In the genomic region with DNA sequence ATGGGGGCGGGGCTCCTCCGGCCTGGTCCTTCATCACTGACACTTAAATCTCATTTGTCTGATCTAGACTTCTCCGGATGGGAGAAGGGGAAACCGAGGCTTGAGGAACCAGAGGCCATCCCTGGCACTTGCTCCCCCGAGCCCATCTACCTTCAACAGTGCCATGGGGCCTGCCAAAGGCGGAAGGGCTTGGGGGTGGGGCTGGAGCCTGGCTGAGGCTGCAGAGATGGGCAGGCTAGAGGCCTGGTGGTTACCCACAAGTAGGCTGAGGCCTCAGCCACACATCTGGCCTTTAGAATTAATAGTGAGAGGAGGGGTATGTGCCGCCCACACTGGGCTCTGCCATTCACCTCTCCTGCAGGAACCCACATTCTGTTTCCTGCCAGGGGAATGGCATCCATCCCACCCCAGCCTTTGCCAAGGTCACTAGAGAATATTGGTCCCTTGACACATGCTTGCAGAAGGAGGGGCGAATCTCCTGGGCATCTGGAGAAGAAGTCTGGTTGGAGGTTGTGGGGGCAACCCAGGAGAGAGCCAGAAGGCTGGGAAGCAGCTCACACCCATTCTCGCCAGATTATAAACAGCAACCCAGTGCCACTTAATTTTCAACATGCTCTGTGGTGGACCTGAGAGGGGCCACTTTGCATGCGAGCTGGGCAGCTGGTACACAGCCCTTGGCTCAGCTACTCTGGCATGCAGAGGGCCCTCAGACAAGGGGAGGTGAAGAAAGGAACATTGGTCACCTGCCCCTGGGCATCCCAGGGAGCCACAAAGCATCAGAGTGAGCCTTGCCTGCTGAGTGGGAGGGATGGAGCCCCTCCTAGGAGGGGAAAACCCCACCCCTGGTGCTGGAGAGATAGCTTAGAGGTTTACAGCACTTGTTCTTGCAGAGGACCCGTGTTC, we compare ENCODE assay signal across 1 mouse cellular context.
TF ChIP-seq lines count a peak whose summit lies in the region.

No protein-coding gene starts in this region.

TF ChIP-seq in myocyte, 11 proteins besides CTCF, POLR2A, EP300 and RAD21:
- TF ChIP-seq MYOD1 (IDR thresholded peaks at IDR 0.05; ENCODE audit: control insufficient read depth in 1 of 3, insufficient read length in 2 of 3, low read depth in 2 of 3) (peak in 2 of 3 experiments; percentile 35 to 80), MAX (IDR thresholded peaks at IDR 0.05; ENCODE audit: low read depth) (no peak), MYOG (IDR thresholded peaks at IDR 0.05; ENCODE audit: control insufficient read depth in 1 of 3, insufficient read depth in 1 of 3, insufficient read length in 2 of 3, low read depth in 2 of 3) (peak in 1 of 3 experiments; percentile 73), TCF12 (IDR thresholded peaks at IDR 0.05; ENCODE audit: insufficient read depth, poor library complexity, severe bottlenecking) (no peak), TCF3 (IDR thresholded peaks at IDR 0.05; ENCODE audit: insufficient read length, low read depth) (no peak)
TF ChIP-seq in myocyte: peak in this region for 2.
